Mouse (Mus musculus) liver, postnatal 0 days (tissue): Measurements from ENCODE around the gene Unk. TPM values are rescaled to one million over a fixed set of nuclear protein-coding genes. Genes with fewer than 3 reads are reported as not detected.

Source experiments
- ATAC-seq: fragments of 200-750 bp; cut with Nextera tagmentation; 2 replicates; pipeline ENCODE4 v1.8.0; 2017; ENCODE audit warnings: mild to moderate bottlenecking, moderate library complexity
- DNase-seq: peaks from one replicate; pipeline ENCODE4 v3.0.0-alpha.2; 2016
- H3K27ac ChIP-seq: fragments of 300-500 bp; sonication (generic); 2 replicates; pipeline ENCODE4 v1.5.1; 2014; ENCODE audit warnings: antibody characterized with exemption, moderate library complexity, mild to moderate bottlenecking, low read depth
- H3K27me3 ChIP-seq: fragments of 300-500 bp; sonication (generic); 2 replicates; pipeline ENCODE4 v1.6.1; 2014; ENCODE audit warnings: low read length, control low read depth, mixed read lengths; ENCODE audit not compliant: insufficient read depth
- H3K36me3 ChIP-seq: fragments of 300-500 bp; sonication (generic); replicated peaks from 2 replicates; pipeline ENCODE4 v1.6.1; 2014; ENCODE audit warnings: mild to moderate bottlenecking, control low read depth, low read length, moderate library complexity, mixed read lengths; ENCODE audit not compliant: insufficient read depth
- H3K4me1 ChIP-seq: fragments of 300-500 bp; sonication (generic); 2 replicates; pipeline ENCODE4 v1.6.1; 2014; ENCODE audit warnings: antibody characterized with exemption, mild to moderate bottlenecking, control low read depth; ENCODE audit not compliant: insufficient read depth
- H3K4me2 ChIP-seq: fragments of 300-500 bp; sonication (generic); 2 replicates; pipeline ENCODE4 v1.6.1; 2014; ENCODE audit warnings: low read depth, mild to moderate bottlenecking, low read length, moderate library complexity, mixed read lengths
- H3K4me3 ChIP-seq: fragments of 300-500 bp; sonication (generic); 2 replicates; pipeline ENCODE4 v1.5.1; 2014; ENCODE audit warnings: low read depth, low read length
- H3K9ac ChIP-seq: fragments of 300-500 bp; sonication (generic); replicated peaks from 2 replicates; pipeline ENCODE4 v1.6.1; 2014; ENCODE audit warnings: mild to moderate bottlenecking, moderate library complexity
- H3K9me3 ChIP-seq: fragments of 300-500 bp; sonication (generic); 2 replicates; pipeline ENCODE4 v1.6.1; 2016; ENCODE audit warnings: mild to moderate bottlenecking, control low read depth, low read length, mixed read lengths
- CTCF ChIP-seq: sonication (generic); IDR thresholded peaks from 2 replicates; pipeline ENCODE4 v1.5.1; 2016; ENCODE audit warnings: antibody characterized with exemption, low read depth
- EP300 ChIP-seq: IDR thresholded peaks from 2 replicates; pipeline ENCODE4 v1.6.1; 2016; ENCODE audit warnings: antibody characterized with exemption, low read depth, mild to moderate bottlenecking
- WGBS: fragments of 180-500 bp; shearing (Covaris S2); extraction: QIAGEN DNeasy Blood & Tissue Kit; methylation state at CpG from one replicate; pipeline ENCODE4 v1.1.7; 2014; ENCODE audit not compliant: insufficient replicate concordance; 5-methylcytosine and 5-hydroxymethylcytosine counted together
- polyA plus RNA-seq: library from polyadenylated mRNA; unstranded; fragments of >200 nt; fragmentation: Nextera tagmentation; extraction: Ambion mirVana; gene quantifications from 2 replicates; pipeline ENCODE4 v1.2.1, GENCODE M21; 2015

The Unk gene
- polyA plus RNA-seq, 1 experiment from 2014 or later: 5.1 TPM

GRCm38 (mm10) chr11:116042372-116043138 lies 12.4 kb downstream of the Unk start:
- H3K4me1 ChIP-seq: no peaks in the 10 kb centered on the region
- ATAC-seq (no peak), DNase-seq (no peak)
- 75% methylated on average over 5 of the region's 5 CpGs for WGBS
- H3K4me2 ChIP-seq: no peak overlapping the region
- H3K36me3 ChIP-seq: peaks cover 46% of the 10 kb centered on the region
- H3K9ac ChIP-seq: no peak overlapping the region
- TF ChIP-seq CTCF (no peak), EP300 (no peak)
- H3K4me3 ChIP-seq: no peak overlapping the region
- no peaks in the 10 kb centered on the region for H3K9me3 ChIP-seq
- no peak overlapping the region for H3K27ac ChIP-seq
- H3K27me3 ChIP-seq: no peaks in the 10 kb centered on the region

- Histone ChIP-seq H3K27ac (no peak overlapping the region), H3K9me3 (no peaks in the 10 kb centered on the region), H3K4me2 (no peak overlapping the region), H3K9ac (no peak overlapping the region), H3K27me3 (no peaks in the 10 kb centered on the region), H3K36me3 (peaks cover 49% of the 10 kb centered on the region), H3K4me3 (no peak overlapping the region), H3K4me1 (no peaks in the 10 kb centered on the region)
- no peak for TF ChIP-seq EP300
- no peak for TF ChIP-seq CTCF
- DNase-seq: no peak
- 88% methylated on average over 1 of the region's 1 CpGs for WGBS
- no peak for ATAC-seq
These were observed 13.2 kb downstream of the Unk start for GRCm38 (mm10) chr11:116043286-116043685.

- H3K36me3 ChIP-seq: peaks cover 55% of the 10 kb centered on the region
- no peak overlapping the region for H3K4me2 ChIP-seq
- H3K27ac ChIP-seq: no peak overlapping the region
- ATAC-seq: no peak
- H3K4me1 ChIP-seq: no peaks in the 10 kb centered on the region
- 89% methylated on average over 6 of the region's 6 CpGs for WGBS
- H3K27me3 ChIP-seq: no peaks in the 10 kb centered on the region
- H3K9me3 ChIP-seq: no peaks in the 10 kb centered on the region
- TF ChIP-seq EP300 (no peak), CTCF (no peak)
- no peak for DNase-seq
- H3K4me3 ChIP-seq: no peak overlapping the region
- H3K9ac ChIP-seq: no peak overlapping the region
These were observed 15.1 kb downstream of the Unk start for GRCm38 (mm10) chr11:116045173-116045572.

GRCm38 (mm10) chr11:116049610-116050009 lies 19.5 kb downstream of the Unk start:
- H3K4me2 ChIP-seq: no peak overlapping the region
- DNase-seq: no peak
- TF ChIP-seq CTCF (no peak), EP300 (no peak)
- no peaks in the 10 kb centered on the region for H3K27me3 ChIP-seq
- no peaks in the 10 kb centered on the region for H3K4me1 ChIP-seq
- no peak overlapping the region for H3K4me3 ChIP-seq
- WGBS: 91% methylated on average over 2 of the region's 2 CpGs
- no peak overlapping the region for H3K9ac ChIP-seq
- no peak overlapping the region for H3K27ac ChIP-seq
- no peak for ATAC-seq
- no peaks in the 10 kb centered on the region for H3K9me3 ChIP-seq
- peaks cover 77% of the 10 kb centered on the region for H3K36me3 ChIP-seq

GRCm38 (mm10) chr11:116050196-116050595 lies 20.1 kb downstream of the Unk start:
- Histone ChIP-seq H3K27me3 (no peaks in the 10 kb centered on the region), H3K36me3 (peaks cover 78% of the 10 kb centered on the region), H3K4me3 (no peak overlapping the region), H3K27ac (no peak overlapping the region), H3K4me2 (no peak overlapping the region), H3K9ac (no peak overlapping the region), H3K9me3 (no peaks in the 10 kb centered on the region), H3K4me1 (no peaks in the 10 kb centered on the region)
- 88% methylated on average over 4 of the region's 4 CpGs for WGBS
- no peak for TF ChIP-seq EP300
- TF ChIP-seq CTCF: no peak
- DNase-seq (no peak), ATAC-seq (no peak)

GRCm38 (mm10) chr11:116053510-116054229 lies 23.5 kb downstream of the Unk start:
- WGBS: 84% methylated on average over 9 of the region's 9 CpGs
- H3K4me1 ChIP-seq: peaks cover 19% of the 10 kb centered on the region
- ATAC-seq: peak; percentile 49
- H3K9me3 ChIP-seq: no peaks in the 10 kb centered on the region
- no peaks in the 10 kb centered on the region for H3K27me3 ChIP-seq
- H3K4me2 ChIP-seq: no peak overlapping the region
- H3K9ac ChIP-seq: no peak overlapping the region
- no peak for DNase-seq
- TF ChIP-seq EP300 (peak; percentile 34; the same call in 1 of the 2 replicates), CTCF (no peak)
- H3K4me3 ChIP-seq: no peak overlapping the region
- no peak overlapping the region for H3K27ac ChIP-seq
- peaks cover 81% of the 10 kb centered on the region for H3K36me3 ChIP-seq
